Mouse (Mus musculus) ES-E14 (cell line): ENCODE measurements around the gene Ambp. TPM values are rescaled to one million over a fixed set of nuclear protein-coding genes. Genes with fewer than 3 reads are reported as not detected.

Experiments
- DNase-seq: peaks from one replicate; pipeline ENCODE4 v3.0.0-alpha.2; 2013; ENCODE audit warnings: low read depth, low spot score
- H3K27ac ChIP-seq: 2 replicates; pipeline ENCODE4 v1.5.1; 2012; ENCODE audit warnings: low read depth, mild to moderate bottlenecking, low read length, moderate library complexity, mixed read lengths; ENCODE audit not compliant: poor library complexity, insufficient read depth, severe bottlenecking
- H3K36me3 ChIP-seq: 2 replicates; pipeline ENCODE4 v1.6.1; 2012; ENCODE audit warnings: mild to moderate bottlenecking, low read length, moderate library complexity, mixed read lengths; ENCODE audit not compliant: control insufficient read depth, poor library complexity, insufficient read depth, severe bottlenecking
- H3K4me1 ChIP-seq, 2 experiments: fragments of 150-350 bp in 1 of 2; sonication (generic) in 1 of 2; 2 replicates each; pipeline ENCODE4 v1.6.1; 2012; ENCODE audit warnings: low read length in 2 of 2, mild to moderate bottlenecking in 1 of 2, mixed read lengths in 1 of 2; ENCODE audit not compliant: control insufficient read depth in 2 of 2, insufficient read depth in 2 of 2, poor library complexity in 1 of 2
- H3K4me3 ChIP-seq, 2 experiments: fragments of 150-350 bp in 1 of 2; sonication (generic) in 1 of 2; 2 replicates each; pipeline ENCODE4 v1.5.1; 2012; ENCODE audit warnings: low read length in 2 of 2, low read depth in 1 of 2, mild to moderate bottlenecking in 1 of 2, mixed read lengths in 1 of 2; ENCODE audit not compliant: insufficient read depth in 1 of 2, poor library complexity in 1 of 2, severe bottlenecking in 1 of 2
- H3K9ac ChIP-seq: 2 replicates; pipeline ENCODE4 v1.6.1; 2012; ENCODE audit warnings: low read depth, mild to moderate bottlenecking, low read length, mixed read lengths; ENCODE audit not compliant: poor library complexity, insufficient read depth, severe bottlenecking
- H3K9me3 ChIP-seq: fragments of 150-350 bp; sonication (generic); 2 replicates; pipeline ENCODE4 v1.6.1; 2012; ENCODE audit warnings: low read depth, mild to moderate bottlenecking, low read length; ENCODE audit not compliant: control insufficient read depth, insufficient read depth
- CHD2 ChIP-seq: IDR thresholded peaks from 2 replicates; pipeline ENCODE4 v1.6.1; 2014; ENCODE audit warnings: mild to moderate bottlenecking, low read depth, low read length, inconsistent platforms
- HCFC1 ChIP-seq: IDR thresholded peaks from 2 replicates; pipeline ENCODE4 v1.6.1; 2012; ENCODE audit warnings: low read length, inconsistent platforms, borderline replicate concordance; ENCODE audit not compliant: insufficient read depth
- MAFK ChIP-seq: IDR thresholded peaks from 2 replicates; pipeline ENCODE4 v1.6.1; 2014; ENCODE audit warnings: mild to moderate bottlenecking, low read depth, low read length, inconsistent platforms; ENCODE audit not compliant: insufficient read depth
- ZC3H11A ChIP-seq: IDR thresholded peaks from 2 replicates; pipeline ENCODE4 v1.6.1; 2012; ENCODE audit warnings: low read depth, mild to moderate bottlenecking, inconsistent platforms, low read length, borderline replicate concordance
- ZNF384 ChIP-seq: IDR thresholded peaks from 2 replicates; pipeline ENCODE4 v1.6.1; 2012; ENCODE audit warnings: low read depth, low read length, inconsistent platforms
- in situ Hi-C, 2 experiments: fragments of 600-800 bp; cut with MboI; formaldehyde crosslinking; loops; one replicate each; pipeline ENCODE4 v1.15.1; 2025; ENCODE audit warnings: low sequenced_read_pairs in 2 of 2, inconsistent platforms in 1 of 2; ENCODE audit not compliant: unreplicated experiment in 2 of 2
- total RNA-seq: library from RNA; depleted of rRNA; stranded (reverse); fragments of 300-350 nt; gene quantifications from 2 replicates; pipeline ENCODE4 v1.2.3, GENCODE M21; 2012

Ambp gene
- total RNA-seq, 1 experiment, result not detected

- H3K4me1 ChIP-seq, result no peaks in the 10 kb centered on the region
- in situ Hi-C loops, result no loop called here
- no peak overlapping the region for H3K27ac ChIP-seq
- no peaks in the 10 kb centered on the region for H3K36me3 ChIP-seq
- H3K9me3 ChIP-seq, result no peaks in the 10 kb centered on the region
- no peak for DNase-seq
- no peak overlapping the region for H3K9ac ChIP-seq
- no peak for TF ChIP-seq HCFC1
- TF ChIP-seq ZC3H11A, result no peak
- TF ChIP-seq MAFK, result no peak
- no peak for TF ChIP-seq ZNF384
- TF ChIP-seq CHD2, result no peak
- no peak overlapping the region for H3K4me3 ChIP-seq
Observed at GRCm38 (mm10) chr4:63186281-63186870, 31.8 kb upstream of the Ambp start.

DNA sequence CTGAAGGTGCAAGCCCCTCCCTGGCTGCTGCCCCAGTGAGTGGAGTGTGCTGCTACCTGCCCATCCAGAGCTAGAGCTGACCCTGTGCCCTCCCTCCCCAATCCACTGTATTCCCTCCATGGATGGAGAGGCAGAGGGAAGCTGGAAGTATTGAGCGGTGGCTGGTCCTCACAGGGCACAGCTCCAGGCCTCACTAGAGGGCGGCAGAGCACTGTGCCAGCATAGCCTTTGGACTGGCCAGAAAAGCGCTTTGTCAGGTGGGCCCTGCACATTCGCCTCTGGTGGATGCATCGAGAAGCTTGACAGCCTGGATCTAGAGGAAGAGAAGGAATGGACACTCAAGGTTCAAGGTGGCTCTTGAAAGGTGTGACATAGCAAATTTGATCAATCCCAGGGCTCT is 27.0 kb upstream of the Ambp start:
- DNase-seq, result no peak
- no peak for TF ChIP-seq ZC3H11A
- no peak for TF ChIP-seq HCFC1
- H3K4me1 ChIP-seq, result no peaks in the 10 kb centered on the region
- H3K4me3 ChIP-seq, result no peak overlapping the region
- H3K9ac ChIP-seq, result no peak overlapping the region
- no peaks in the 10 kb centered on the region for H3K36me3 ChIP-seq
- in situ Hi-C loops, result no loop called here
- H3K27ac ChIP-seq, result no peak overlapping the region
- no peaks in the 10 kb centered on the region for H3K9me3 ChIP-seq

DNA sequence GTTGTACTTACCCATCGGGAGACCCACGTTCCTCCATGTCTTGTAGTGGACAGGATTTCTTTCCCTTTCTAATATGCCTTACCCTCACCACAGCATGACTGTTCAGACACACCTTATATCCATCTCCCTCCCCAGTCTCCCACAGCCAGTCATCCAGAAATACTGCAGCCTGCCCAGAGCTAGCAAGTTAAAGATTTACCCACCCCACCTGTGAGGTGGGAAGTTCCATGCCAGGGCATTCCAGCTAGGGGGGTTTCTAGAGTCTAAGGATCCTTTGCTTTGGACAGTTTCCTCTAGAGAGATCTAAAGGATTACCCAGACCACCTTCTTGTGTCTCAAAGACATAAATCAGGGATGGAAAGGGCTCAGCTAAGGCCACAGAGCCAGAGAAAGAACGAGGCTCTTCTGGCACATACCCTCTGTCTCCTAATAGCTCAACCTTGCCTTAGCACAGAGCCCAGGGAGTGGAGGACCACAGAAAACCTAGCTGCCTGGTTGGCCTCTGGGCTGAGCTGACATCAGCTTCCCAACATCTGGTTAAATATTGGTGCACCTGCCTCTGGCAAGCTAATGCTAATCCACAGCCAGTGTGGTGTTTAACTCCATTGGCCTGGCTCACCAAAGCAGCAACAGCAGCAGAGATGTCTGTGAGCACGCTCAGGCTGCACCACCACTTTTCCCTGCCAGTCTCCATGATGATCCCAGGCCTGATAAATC is 17.5 kb upstream of the Ambp start, which contains the start of gene Kif12:
TSS of gene Kif12 (minus strand) at position 163 of the 717 bp plus-strand sequence.
- Histone ChIP-seq H3K4me3 (peak within 1 kb of the TSS; percentile 40 to 48; a peak in 3 of 4 replicates), H3K4me1 (no peaks in the 10 kb centered on the region), H3K9ac (peak within 1 kb of the TSS; percentile 4; the same call in 1 of the 2 replicates), H3K27ac (no peak within 1 kb of the TSS), H3K9me3 (no peaks in the 10 kb centered on the region), H3K36me3 (no peaks in the 10 kb centered on the region)
- no peak for TF ChIP-seq CHD2
- no peak for DNase-seq
- in situ Hi-C loops, result no loop called here

GRCm38 (mm10) chr4:63171122-63171521 is 16.5 kb upstream of the Ambp start:
- H3K9ac ChIP-seq, result peak overlapping the region; percentile 4; the same call in 1 of the 2 replicates
- in situ Hi-C loops, result no loop called here

GRCm38 (mm10) chr4:63170061-63170460 is 15.5 kb upstream of the Ambp start:
- no peak for DNase-seq
- no peaks in the 10 kb centered on the region for H3K36me3 ChIP-seq
- in situ Hi-C loops, result no loop called here
- H3K4me1 ChIP-seq, result no peaks in the 10 kb centered on the region
- H3K9ac ChIP-seq, result no peak overlapping the region
- TF ChIP-seq CHD2, result no peak
- TF ChIP-seq MAFK, result no peak
- no peak for TF ChIP-seq ZNF384
- TF ChIP-seq HCFC1, result no peak
- H3K4me3 ChIP-seq, result no peak overlapping the region
- no peaks in the 10 kb centered on the region for H3K9me3 ChIP-seq
- H3K27ac ChIP-seq, result no peak overlapping the region

More at GRCm38 (mm10) chr4:63171122-63171521, 16.5 kb upstream of the Ambp start:
- H3K36me3 ChIP-seq, result no peaks in the 10 kb centered on the region
- TF ChIP-seq ZC3H11A (no peak), MAFK (no peak), HCFC1 (no peak), ZNF384 (no peak), CHD2 (no peak)
- DNase-seq, result no peak
- H3K4me3 ChIP-seq, result peak overlapping the region; percentile 40 to 48; a peak in 3 of 4 replicates
- H3K27ac ChIP-seq, result no peak overlapping the region
- H3K9me3 ChIP-seq, result no peaks in the 10 kb centered on the region
- no peaks in the 10 kb centered on the region for H3K4me1 ChIP-seq
